Mouse (Mus musculus): ENCODE measurements at regions not wholly inside any gene's neighbourhood (a gene's known extent, or its start where the extent isn't known, plus 50 kb on each side); places are given as distances from the start of the nearest gene placed in this dataset.

- TF ChIP-seq CTCF (IDR thresholded peaks at IDR 0.05; ENCODE audit: low read depth) (no peak), EP300 (IDR thresholded peaks at IDR 0.05; ENCODE audit: low read depth) (no peak)
Observed at GRCm38 (mm10) chr9:41479854-41480749, 318.6 kb upstream of the Ubash3b start.
